Mouse (Mus musculus) hindbrain, embryonic 16.5 days (tissue): ENCODE data around the gene Lsamp. TPM values are rescaled to one million over a fixed set of nuclear protein-coding genes. Genes with fewer than 3 reads are reported as not detected.

Experiments
- ATAC-seq: fragments of 200-750 bp; cut with Nextera tagmentation; 2 replicates; pipeline ENCODE4 v1.8.0; 2017; ENCODE audit warnings: moderate TSS enrichment, moderate library complexity
- H3K27ac ChIP-seq: fragments of 300-500 bp; sonication (generic); 2 replicates; pipeline ENCODE4 v1.5.1; 2014; ENCODE audit warnings: low read depth, mild to moderate bottlenecking, control low read depth, low read length, moderate library complexity
- H3K27me3 ChIP-seq: fragments of 300-500 bp; sonication (generic); replicated peaks from 2 replicates; pipeline ENCODE4 v1.6.1; 2014; ENCODE audit warnings: low read length; ENCODE audit not compliant: control insufficient read depth, insufficient read depth
- H3K36me3 ChIP-seq: fragments of 300-500 bp; sonication (generic); 2 replicates; pipeline ENCODE4 v1.6.1; 2014; ENCODE audit warnings: mild to moderate bottlenecking, low read length, moderate library complexity, mixed read lengths; ENCODE audit not compliant: control insufficient read depth, insufficient read depth
- H3K4me1 ChIP-seq: fragments of 300-500 bp; sonication (generic); 2 replicates; pipeline ENCODE4 v1.6.1; 2014; ENCODE audit warnings: low read depth, low read length; ENCODE audit not compliant: control insufficient read depth, insufficient read depth
- H3K4me2 ChIP-seq: fragments of 300-500 bp; sonication (generic); 2 replicates; pipeline ENCODE4 v1.6.1; 2014; ENCODE audit warnings: mild to moderate bottlenecking, low read length, control low read depth, moderate library complexity
- H3K4me3 ChIP-seq: fragments of 300-500 bp; sonication (generic); 2 replicates; pipeline ENCODE4 v1.5.1; 2014; ENCODE audit warnings: mild to moderate bottlenecking, low read length, control low read depth, moderate library complexity
- H3K9ac ChIP-seq: fragments of 300-500 bp; sonication (generic); 2 replicates; pipeline ENCODE4 v1.6.1; 2014; ENCODE audit warnings: low read depth, mild to moderate bottlenecking, control low read depth, low read length, moderate library complexity
- H3K9me3 ChIP-seq: fragments of 300-500 bp; sonication (generic); 2 replicates; pipeline ENCODE4 v1.6.1; 2014; ENCODE audit warnings: mild to moderate bottlenecking, low read length, moderate library complexity; ENCODE audit not compliant: control insufficient read depth
- WGBS: fragments of 180-500 bp; shearing (Covaris S2); extraction: QIAGEN DNeasy Blood & Tissue Kit; methylation state at CpG from one replicate; pipeline ENCODE4 v1.1.7; 2014; 5-methylcytosine and 5-hydroxymethylcytosine counted together
- polyA plus RNA-seq: library from polyadenylated mRNA; unstranded; fragments of >200 nt; fragmentation: Nextera tagmentation; extraction: Ambion mirVana; gene quantifications from 2 replicates; pipeline ENCODE4 v1.2.1, GENCODE M21; 2015

The Lsamp gene
- polyA plus RNA-seq, 1 experiment from 2014 or later, result 107 TPM

- no peak overlapping the region for H3K9ac ChIP-seq
- H3K4me3 ChIP-seq, result no peak overlapping the region
- 43% methylated on average over 6 of the region's 6 CpGs for WGBS
- H3K9me3 ChIP-seq, result no peaks in the 10 kb centered on the region
- no peaks in the 10 kb centered on the region for H3K36me3 ChIP-seq
- peaks cover 7% of the 10 kb centered on the region for H3K4me1 ChIP-seq
- no peak overlapping the region for H3K4me2 ChIP-seq
- peak; percentile 69; the same call in 1 of the 2 replicates for ATAC-seq
- no peaks in the 10 kb centered on the region for H3K27me3 ChIP-seq
- no peak overlapping the region for H3K27ac ChIP-seq
These were observed 1526.9 kb downstream of the Lsamp start for GRCm38 (mm10) chr16:41510915-41511552.

GRCm38 (mm10) chr16:41521566-41521965, 1537.4 kb downstream of the Lsamp start:
- no peak for ATAC-seq
- Histone ChIP-seq H3K36me3 (no peaks in the 10 kb centered on the region), H3K27me3 (no peaks in the 10 kb centered on the region), H3K4me2 (no peak overlapping the region), H3K9ac (no peak overlapping the region), H3K4me1 (peaks cover 2% of the 10 kb centered on the region; the same call in 1 of the 2 replicates), H3K27ac (no peak overlapping the region), H3K4me3 (no peak overlapping the region), H3K9me3 (no peaks in the 10 kb centered on the region)
- WGBS, result 52% methylated on average over 4 of the region's 4 CpGs

GRCm38 (mm10) chr16:41524266-41524665, 1540.1 kb downstream of the Lsamp start:
- Histone ChIP-seq H3K27ac (no peak overlapping the region), H3K4me3 (no peak overlapping the region), H3K9me3 (no peaks in the 10 kb centered on the region), H3K9ac (no peak overlapping the region), H3K36me3 (no peaks in the 10 kb centered on the region), H3K4me1 (peaks cover 2% of the 10 kb centered on the region; the same call in 1 of the 2 replicates), H3K27me3 (no peaks in the 10 kb centered on the region), H3K4me2 (no peak overlapping the region)
- ATAC-seq, result no peak
- 64% methylated on average over 10 of the region's 10 CpGs for WGBS

- no peaks in the 10 kb centered on the region for H3K36me3 ChIP-seq
- ATAC-seq, result peak; percentile 94
- WGBS, result under 1% methylated on average over 38 of the region's 38 CpGs
- peak overlapping the region; percentile 77 for H3K9ac ChIP-seq
- no peaks in the 10 kb centered on the region for H3K27me3 ChIP-seq
- peak overlapping the region; percentile 81 for H3K4me2 ChIP-seq
- H3K4me3 ChIP-seq, result peak overlapping the region; percentile 72
- H3K4me1 ChIP-seq, result peaks cover 8% of the 10 kb centered on the region
- peak overlapping the region; percentile 86 for H3K27ac ChIP-seq
- H3K9me3 ChIP-seq, result no peaks in the 10 kb centered on the region
These were observed 1548.7 kb downstream of the Lsamp start for GRCm38 (mm10) chr16:41532661-41533551.

GRCm38 (mm10) chr16:41533686-41534085, 1549.5 kb downstream of the Lsamp start:
- H3K9ac ChIP-seq, result peak overlapping the region; percentile 77
- no peaks in the 10 kb centered on the region for H3K27me3 ChIP-seq
- peak overlapping the region; percentile 81 for H3K4me2 ChIP-seq
- H3K9me3 ChIP-seq, result no peaks in the 10 kb centered on the region
- H3K27ac ChIP-seq, result peak overlapping the region; percentile 86; the same call in 1 of the 2 replicates
- WGBS, result 3% methylated on average over 6 of the region's 6 CpGs
- ATAC-seq, result no peak
- H3K36me3 ChIP-seq, result no peaks in the 10 kb centered on the region
- H3K4me1 ChIP-seq, result peaks cover 8% of the 10 kb centered on the region
- H3K4me3 ChIP-seq, result peak overlapping the region; percentile 72

- no peaks in the 10 kb centered on the region for H3K36me3 ChIP-seq
- H3K4me3 ChIP-seq, result peak overlapping the region; percentile 72
- ATAC-seq, result no peak
- no peak overlapping the region for H3K9ac ChIP-seq
- H3K4me2 ChIP-seq, result peak overlapping the region; percentile 81
- no peaks in the 10 kb centered on the region for H3K27me3 ChIP-seq
- WGBS, result 72% methylated on average over 1 of the region's 1 CpGs
- H3K27ac ChIP-seq, result no peak overlapping the region
- peaks cover 8% of the 10 kb centered on the region for H3K4me1 ChIP-seq
- no peaks in the 10 kb centered on the region for H3K9me3 ChIP-seq
These were observed 1551.6 kb downstream of the Lsamp start for GRCm38 (mm10) chr16:41535806-41536205.

GRCm38 (mm10) chr16:41542641-41543040, 1558.5 kb downstream of the Lsamp start:
- no peak overlapping the region for H3K27ac ChIP-seq
- no peak overlapping the region for H3K4me3 ChIP-seq
- H3K4me1 ChIP-seq, result no peaks in the 10 kb centered on the region
- no peaks in the 10 kb centered on the region for H3K27me3 ChIP-seq
- H3K36me3 ChIP-seq, result no peaks in the 10 kb centered on the region
- no peaks in the 10 kb centered on the region for H3K9me3 ChIP-seq
- no peak overlapping the region for H3K4me2 ChIP-seq
- no peak for ATAC-seq
- WGBS, result 43% methylated on average over 2 of the region's 2 CpGs
- H3K9ac ChIP-seq, result no peak overlapping the region

- Histone ChIP-seq H3K4me1 (peaks cover 4% of the 10 kb centered on the region), H3K9ac (no peak overlapping the region), H3K27me3 (no peaks in the 10 kb centered on the region), H3K36me3 (no peaks in the 10 kb centered on the region), H3K4me3 (no peak overlapping the region), H3K4me2 (no peak overlapping the region), H3K9me3 (no peaks in the 10 kb centered on the region), H3K27ac (peak overlapping the region; percentile 24)
- no peak for ATAC-seq
- 69% methylated on average over 3 of the region's 3 CpGs for WGBS
These were observed 1567.0 kb downstream of the Lsamp start for GRCm38 (mm10) chr16:41551164-41551563.

- Histone ChIP-seq H3K4me1 (peaks cover 4% of the 10 kb centered on the region), H3K36me3 (no peaks in the 10 kb centered on the region), H3K4me2 (peak overlapping the region; percentile 14; the same call in 1 of the 2 replicates), H3K9me3 (no peaks in the 10 kb centered on the region), H3K9ac (no peak overlapping the region), H3K27me3 (no peaks in the 10 kb centered on the region), H3K27ac (peak overlapping the region; percentile 55), H3K4me3 (no peak overlapping the region)
- ATAC-seq, result peak; percentile 95
- WGBS, result 11% methylated on average over 3 of the region's 3 CpGs
These were observed 1567.7 kb downstream of the Lsamp start for GRCm38 (mm10) chr16:41551851-41552262.
